Mouse (Mus musculus): ENCODE measurements around the gene Parp11. TPM values are rescaled to one million over a fixed set of nuclear protein-coding genes. Genes with fewer than 3 reads are reported as not detected.
A peak's percentile ranks its signal among the peaks of the same experiment; 100 is the strongest.

Parp11 gene
- total and polyA plus RNA-seq, 3 experiments, result 9.2 to 10.4 (median 9.7) TPM

GRCm38 (mm10) chr6:127464523-127464922 is 17.9 kb downstream of the Parp11 start:
- dilution Hi-C loops (cut with MboI; ENCODE audit: extremely low pct_ligation_motif_present, extremely low pct_unique_long_range_greater_than_20kb, low sequenced_read_pairs), result no loop called here
- Histone ChIP-seq H3K27ac (ENCODE audit: insufficient read depth, low read depth) (no peak overlapping the region), H3K9ac (ENCODE audit: insufficient read depth, low read depth) (no peak overlapping the region), H3K36me3 (replicated peaks in 1 of 2; ENCODE audit: control insufficient read depth in 1 of 2, insufficient read depth in 1 of 2, low read length in 1 of 2) (peaks cover 8 to 50% of the 10 kb centered on the region in 2 experiments), H3K27me3 (replicated peaks) (no peaks in the 10 kb centered on the region), H3K4me2 (ENCODE audit: insufficient read depth, low read depth, poor library complexity, severe bottlenecking) (no peak overlapping the region), H3K9me3 (replicated peaks; ENCODE audit: low read length) (no peaks in the 10 kb centered on the region), H3K79me2 (replicated peaks; ENCODE audit: control insufficient read depth, extremely low read depth, insufficient read depth, poor library complexity, severe bottlenecking) (peaks cover 3% of the 10 kb centered on the region; the same call in 1 of the 2 replicates), H3K4me1 (ENCODE audit: control insufficient read depth in 1 of 2, insufficient read depth in 2 of 2) (peaks cover 0 to 22% of the 10 kb centered on the region in 2 experiments; a peak in 2 of 4 replicates), H3K4me3 (replicated peaks in 1 of 3; ENCODE audit: low read depth in 2 of 3, low read length in 2 of 3, poor library complexity in 1 of 3) (no peak overlapping the region)
- in situ Hi-C loops (cut with MboI; ENCODE audit: low pct_ligation_motif_present, low pct_unique_long_range_greater_than_20kb, low sequenced_read_pairs), result no loop called here
- TF ChIP-seq CHD2 (IDR thresholded peaks at IDR 0.05; ENCODE audit: low read length) (no peak), MAFK (IDR thresholded peaks at IDR 0.05; ENCODE audit: insufficient replicate concordance, low read length) (peak; percentile 91)
- DNase-seq (ENCODE audit: extremely low read depth), result no peak

GRCm38 (mm10) chr6:127466749-127467310 is 20.2 kb downstream of the Parp11 start:
- no peak overlapping the region for H3K4me3 ChIP-seq (replicated peaks in 1 of 3; ENCODE audit: low read depth in 2 of 3, low read length in 2 of 3, poor library complexity in 1 of 3)
- peaks cover 12 to 69% of the 10 kb centered on the region in 2 experiments for H3K36me3 ChIP-seq (replicated peaks in 1 of 2; ENCODE audit: control insufficient read depth in 1 of 2, insufficient read depth in 1 of 2, low read length in 1 of 2)
- no peaks in the 10 kb centered on the region for H3K9me3 ChIP-seq (replicated peaks; ENCODE audit: low read length)
- dilution Hi-C loops (cut with MboI; ENCODE audit: extremely low pct_ligation_motif_present, extremely low pct_unique_long_range_greater_than_20kb, low sequenced_read_pairs) (no loop called here), in situ Hi-C loops (cut with MboI; ENCODE audit: low pct_ligation_motif_present, low pct_unique_long_range_greater_than_20kb, low sequenced_read_pairs) (no loop called here)
- peaks cover 0 to 23% of the 10 kb centered on the region in 2 experiments; a peak in 2 of 4 replicates for H3K4me1 ChIP-seq (ENCODE audit: control insufficient read depth in 1 of 2, insufficient read depth in 2 of 2)
- no peaks in the 10 kb centered on the region for H3K27me3 ChIP-seq (replicated peaks)
- H3K27ac ChIP-seq (ENCODE audit: insufficient read depth, low read depth), result no peak overlapping the region
- no peak overlapping the region for H3K9ac ChIP-seq (ENCODE audit: insufficient read depth, low read depth)
- DNase-seq (ENCODE audit: extremely low read depth), result no peak
- no peak overlapping the region for H3K4me2 ChIP-seq (ENCODE audit: insufficient read depth, low read depth, poor library complexity, severe bottlenecking)
- TF ChIP-seq RCOR1 (conservative IDR thresholded peaks at IDR 0.05; ENCODE audit: low read depth, low read length) (no peak), HCFC1 (IDR thresholded peaks at IDR 0.05; ENCODE audit: low read depth, low read length) (no peak), ZC3H11A (IDR thresholded peaks at IDR 0.05; ENCODE audit: low read depth, low read length) (no peak), GABPA (IDR thresholded peaks at IDR 0.05; ENCODE audit: insufficient replicate concordance, low read depth, low read length) (no peak), USF2 (conservative IDR thresholded peaks at IDR 0.05; ENCODE audit: low read depth, low read length) (no peak), USF1 (IDR thresholded peaks at IDR 0.05; ENCODE audit: low read depth, low read length) (no peak), BHLHE40 (IDR thresholded peaks at IDR 0.05; ENCODE audit: low read depth, low read length) (no peak), TBP (conservative IDR thresholded peaks at IDR 0.05; ENCODE audit: low read depth, low read length) (no peak), CHD2 (IDR thresholded peaks at IDR 0.05; ENCODE audit: low read length) (no peak), ZNF384 (IDR thresholded peaks at IDR 0.05; ENCODE audit: low read depth, low read length) (no peak), EP300 (IDR thresholded peaks at IDR 0.05; ENCODE audit: low read length) (no peak), PAX5 (IDR thresholded peaks at IDR 0.05; ENCODE audit: low read length) (no peak)
- 0 out of 2 replicates have a peak, but pooled peaks cover 3% of the 10 kb centered on the region for H3K79me2 ChIP-seq (replicated peaks; ENCODE audit: control insufficient read depth, extremely low read depth, insufficient read depth, poor library complexity, severe bottlenecking)

- H3K27me3 ChIP-seq (replicated peaks), result no peaks in the 10 kb centered on the region
- peaks cover 21 to 65% of the 10 kb centered on the region in 2 experiments for H3K36me3 ChIP-seq (replicated peaks in 1 of 2; ENCODE audit: control insufficient read depth in 1 of 2, insufficient read depth in 1 of 2, low read length in 1 of 2)
- no peak overlapping the region for H3K4me2 ChIP-seq (ENCODE audit: insufficient read depth, low read depth, poor library complexity, severe bottlenecking)
- peaks cover 2 to 17% of the 10 kb centered on the region in 2 experiments; a peak in 2 of 4 replicates for H3K4me1 ChIP-seq (ENCODE audit: control insufficient read depth in 1 of 2, insufficient read depth in 2 of 2)
- in situ Hi-C loops (cut with MboI; ENCODE audit: low pct_ligation_motif_present, low pct_unique_long_range_greater_than_20kb, low sequenced_read_pairs) (no loop called here), dilution Hi-C loops (cut with MboI; ENCODE audit: extremely low pct_ligation_motif_present, extremely low pct_unique_long_range_greater_than_20kb, low sequenced_read_pairs) (no loop called here)
- TF ChIP-seq BHLHE40 (IDR thresholded peaks at IDR 0.05; ENCODE audit: low read depth, low read length) (no peak), UBTF (IDR thresholded peaks at IDR 0.05; ENCODE audit: low read depth, low read length) (no peak), USF1 (IDR thresholded peaks at IDR 0.05; ENCODE audit: low read depth, low read length) (peak; percentile 7; the same call in 1 of the 2 replicates), SIN3A (IDR thresholded peaks at IDR 0.05; ENCODE audit: low read length) (no peak), PAX5 (IDR thresholded peaks at IDR 0.05; ENCODE audit: low read length) (no peak), NRF1 (IDR thresholded peaks at IDR 0.05; ENCODE audit: low read depth, low read length) (no peak), RCOR1 (conservative IDR thresholded peaks at IDR 0.05; ENCODE audit: low read depth, low read length) (no peak), MAX (IDR thresholded peaks at IDR 0.05; ENCODE audit: low read length) (no peak), POLR2A (IDR thresholded peaks at IDR 0.05; ENCODE audit: low read depth, low read length) (no peak)
- no peaks in the 10 kb centered on the region for H3K9me3 ChIP-seq (replicated peaks; ENCODE audit: low read length)
- H3K79me2 ChIP-seq (replicated peaks; ENCODE audit: control insufficient read depth, extremely low read depth, insufficient read depth, poor library complexity, severe bottlenecking), result no peaks in the 10 kb centered on the region
- H3K27ac ChIP-seq (ENCODE audit: insufficient read depth, low read depth), result no peak overlapping the region
- no peak overlapping the region for H3K4me3 ChIP-seq (replicated peaks in 1 of 3; ENCODE audit: low read depth in 2 of 3, low read length in 2 of 3, poor library complexity in 1 of 3)
- H3K9ac ChIP-seq (ENCODE audit: insufficient read depth, low read depth), result no peak overlapping the region
- peak; percentile 57 for DNase-seq (ENCODE audit: extremely low read depth)
Observed at GRCm38 (mm10) chr6:127472078-127472477, 25.4 kb downstream of the Parp11 start.

Measured in CH12.LX (cell line).